Mouse (Mus musculus) G1E (cell line): ENCODE measurements around the gene Hddc2.

Source experiments
- CTCF ChIP-seq: IDR thresholded peaks from 2 replicates; pipeline ENCODE4 v1.5.1; 2012; ENCODE audit warnings: low read depth, low read length, inconsistent platforms, mixed read lengths
- GATA1 ChIP-seq: IDR thresholded peaks from 2 replicates; pipeline ENCODE4 v1.6.1; 2012; ENCODE audit warnings: borderline replicate concordance, low read length, inconsistent platforms, mixed read lengths

- TF ChIP-seq GATA1 (no peak), CTCF (no peak)
These were observed 12.9 kb upstream of the Hddc2 start for GRCm38 (mm10) chr10:31300292-31300691.
